Mouse (Mus musculus) gastrocnemius, postnatal 10 days (tissue): ENCODE measurements at regions not wholly inside any gene's neighbourhood (a gene's known extent, or its start where the extent isn't known, plus 50 kb on each side); places are given as distances from the start of the nearest gene placed in this dataset.

ENCODE experiments used
- DNase-seq: peaks from one replicate; pipeline ENCODE4 v3.0.0; 2021; ENCODE audit warnings: mixed read lengths

- no peak for DNase-seq
Observed at GRCm38 (mm10) chr1:34739621-34740020, 103.2 kb downstream of the Fam168b start.

- DNase-seq, result no peak
Observed at GRCm38 (mm10) chr1:34740891-34741290, 102.0 kb downstream of the Fam168b start.

GRCm38 (mm10) chr1:34742234-34742633, 100.6 kb downstream of the Fam168b start:
- DNase-seq, result no peak

GRCm38 (mm10) chr1:34745881-34746280, 97.0 kb downstream of the Fam168b start:
- no peak for DNase-seq

- DNase-seq, result no peak
Observed at GRCm38 (mm10) chr1:34749161-34750040, 93.5 kb downstream of the Fam168b start.

GRCm38 (mm10) chr1:34750061-34751054, 92.5 kb downstream of the Fam168b start:
- DNase-seq, result no peak

- DNase-seq, result no peak
Observed at GRCm38 (mm10) chr1:34751128-34751527, 91.7 kb downstream of the Fam168b start.

- no peak for DNase-seq
Observed at GRCm38 (mm10) chr1:34753581-34753980, 89.3 kb downstream of the Fam168b start.

GRCm38 (mm10) chr1:34760547-34760946, 82.3 kb downstream of the Fam168b start:
- no peak for DNase-seq

GRCm38 (mm10) chr1:34761436-34761835, 81.4 kb downstream of the Fam168b start:
- DNase-seq, result no peak

- DNase-seq, result no peak
Observed at GRCm38 (mm10) chr1:34761870-34762269, 81.0 kb downstream of the Fam168b start.
